Mouse (Mus musculus): ENCODE measurements around the gene Gm49378.

The Gm49378 gene

DNA sequence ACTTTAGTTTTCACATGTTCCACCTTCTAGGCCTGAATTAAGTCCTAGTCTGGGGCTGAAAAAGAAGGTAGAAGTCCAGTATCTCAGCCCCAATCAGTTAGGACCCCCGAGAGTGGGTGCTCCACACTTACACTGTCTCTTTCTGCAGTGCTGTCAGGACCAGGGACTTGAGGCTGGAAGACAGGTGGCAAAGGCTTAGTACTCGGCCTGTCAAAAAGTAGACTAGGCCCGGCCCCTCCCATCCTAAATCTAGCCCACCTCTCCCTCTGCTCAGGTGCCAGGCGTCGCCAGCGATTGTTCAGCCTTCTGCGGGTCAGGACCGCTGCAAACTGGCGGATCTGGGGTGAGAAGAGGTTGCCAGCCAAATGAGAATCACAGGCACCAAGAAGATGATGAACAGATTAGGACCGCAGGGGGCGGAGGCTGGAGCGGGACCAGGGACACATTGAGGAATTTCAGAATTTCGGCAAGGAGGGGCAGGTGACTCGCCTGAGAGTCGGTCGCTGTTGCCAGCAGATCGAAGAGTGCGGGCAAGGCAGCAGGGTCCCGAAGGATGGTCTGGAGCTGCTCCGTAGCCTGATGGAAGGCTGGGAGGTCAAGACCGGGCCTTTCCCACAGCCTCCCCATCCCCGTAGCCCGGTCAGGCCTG is 2.7 kb downstream of the Gm49378 start:
- in situ Hi-C loops (cut with MboI, MseI) = no loop called here

DNA sequence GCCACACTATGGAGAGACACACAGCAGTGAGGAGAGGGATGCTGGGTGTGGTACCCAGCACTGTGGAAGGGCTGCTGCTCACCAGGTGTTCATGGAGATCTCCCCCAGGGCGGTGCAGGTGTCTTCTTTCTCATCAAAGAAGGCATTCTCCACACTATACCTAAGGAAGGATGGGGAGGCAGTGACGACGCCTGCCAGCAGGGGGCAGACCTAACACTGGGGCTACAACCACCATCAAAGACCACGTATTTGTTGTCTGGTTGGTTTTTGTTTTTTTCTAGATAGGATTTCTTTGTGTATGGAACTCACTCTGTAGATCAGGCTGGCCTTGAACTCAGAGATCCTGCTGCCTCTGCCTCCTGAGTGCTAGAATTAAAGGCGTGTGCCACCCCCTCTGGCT is 8.4 kb downstream of the Gm49378 start:
- in situ Hi-C loops (cut with MboI, MseI) = no loop called here

DNA sequence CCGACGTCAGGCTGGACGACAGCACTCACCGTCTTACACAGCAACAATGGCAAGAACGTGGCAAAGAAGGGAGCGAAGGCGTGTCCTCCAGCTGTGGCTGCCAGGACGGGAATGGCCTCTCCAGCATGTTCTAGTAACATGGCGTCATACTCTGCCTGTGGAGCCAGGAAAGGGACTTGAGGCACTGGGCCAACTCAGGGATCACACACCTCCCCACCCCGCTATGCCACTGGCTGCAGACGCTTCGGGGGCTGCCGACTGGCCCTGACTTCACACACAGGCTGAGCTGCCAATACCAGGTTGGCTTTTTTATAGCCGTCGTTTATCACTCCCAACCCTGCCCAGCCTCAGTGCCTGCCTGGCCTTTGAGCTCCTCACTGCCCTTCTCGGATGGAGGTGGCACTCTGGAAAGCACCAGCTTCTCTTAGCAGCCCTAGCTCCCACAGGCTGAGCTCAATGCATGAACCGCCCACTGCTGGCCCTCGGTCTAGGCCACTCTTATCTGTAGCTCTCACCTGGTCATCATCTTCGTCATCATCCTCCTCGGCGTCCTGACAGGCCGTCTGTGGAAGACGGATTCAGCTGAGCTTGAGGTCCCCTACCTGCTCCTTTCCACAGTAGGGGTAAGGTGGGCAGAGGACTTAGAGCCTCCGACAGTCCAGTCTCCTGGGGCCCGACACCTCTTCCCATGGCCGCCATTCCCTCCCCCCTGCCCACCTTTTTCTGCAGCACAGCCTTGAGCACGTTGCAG is 9.4 kb downstream of the Gm49378 start:
- in situ Hi-C loops (cut with MboI, MseI) = no loop called here

DNA sequence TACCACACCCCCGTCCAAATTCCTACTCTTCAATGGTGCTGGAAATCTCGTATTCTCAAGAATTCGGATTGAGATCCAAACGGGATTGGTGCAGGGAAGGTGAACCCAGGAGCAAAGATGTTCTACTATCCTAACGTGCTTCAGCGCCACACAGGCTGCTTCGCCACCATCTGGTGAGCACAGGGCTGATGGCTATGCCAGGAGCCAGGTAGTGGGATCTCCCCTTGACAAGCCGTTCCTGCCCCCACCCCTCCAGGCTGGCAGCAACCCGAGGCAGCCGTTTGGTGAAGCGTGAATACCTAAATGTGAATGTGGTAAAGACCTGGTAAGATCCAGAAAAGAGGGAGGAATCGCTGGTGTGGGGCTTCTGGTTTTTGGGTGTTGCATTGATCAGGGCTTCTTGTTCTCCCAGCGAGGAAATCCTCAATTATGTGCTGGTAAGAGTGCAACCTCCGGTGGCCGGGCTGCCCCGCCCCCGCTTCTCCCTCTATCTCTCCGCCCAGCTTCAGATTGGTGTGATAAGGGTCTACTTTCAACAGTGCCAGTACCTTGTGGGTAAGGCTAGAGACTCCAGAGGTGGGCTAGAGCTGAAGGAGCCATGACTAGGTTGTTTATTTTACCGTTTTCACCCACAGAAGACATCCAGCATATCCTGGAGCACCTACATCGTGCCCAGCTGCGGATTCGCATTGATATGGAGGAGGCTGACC is 19.1 kb downstream of the Gm49378 start:
- in situ Hi-C loops (cut with MboI, MseI) = no loop called here

DNA sequence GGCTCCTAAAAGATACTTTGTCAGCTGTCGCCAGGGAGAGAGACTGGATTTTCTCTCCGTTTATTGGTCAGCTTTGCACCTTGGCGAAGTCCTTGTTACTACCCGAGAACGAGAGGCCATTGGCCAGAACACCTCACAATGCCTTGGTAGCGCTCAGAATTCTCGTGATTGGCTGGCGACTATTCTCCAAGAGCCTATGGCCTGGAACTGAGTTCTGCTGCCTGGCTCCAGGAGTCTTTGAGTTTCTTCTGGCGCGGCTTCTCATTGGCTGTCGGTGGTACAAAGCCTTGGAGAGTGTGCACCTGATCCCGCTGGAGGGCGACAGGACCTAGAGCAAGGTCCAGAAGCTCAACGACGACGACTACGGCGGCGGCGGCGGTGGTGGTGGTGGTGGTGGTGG is 19.9 kb downstream of the Gm49378 start, which contains the start of gene Rec8:
Rec8 (plus strand) TSS at position 216 of the 400 bp plus-strand sequence.
- in situ Hi-C loops (cut with MboI, MseI) = no loop called here

DNA sequence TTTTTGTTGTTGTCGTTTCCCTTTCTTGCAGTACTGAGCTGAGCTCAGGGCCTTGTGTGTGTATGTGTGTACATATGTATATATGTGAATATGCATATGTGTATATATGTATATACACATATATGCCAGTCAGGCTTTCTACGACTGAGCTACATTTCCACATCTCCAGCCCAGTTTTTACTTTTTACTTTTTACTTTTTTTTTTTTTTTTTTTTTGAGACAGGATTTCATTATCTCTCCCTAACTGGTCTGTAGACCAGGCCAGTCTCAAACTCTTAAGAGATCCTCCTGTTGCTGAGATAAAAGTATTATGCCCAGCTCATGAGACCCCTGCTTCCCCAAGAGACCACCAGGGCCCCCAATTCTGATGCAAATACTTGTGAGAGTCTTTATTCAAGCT is 20.9 kb downstream of the Gm49378 start:
- in situ Hi-C loops (cut with MboI, MseI) = no loop called here

DNA sequence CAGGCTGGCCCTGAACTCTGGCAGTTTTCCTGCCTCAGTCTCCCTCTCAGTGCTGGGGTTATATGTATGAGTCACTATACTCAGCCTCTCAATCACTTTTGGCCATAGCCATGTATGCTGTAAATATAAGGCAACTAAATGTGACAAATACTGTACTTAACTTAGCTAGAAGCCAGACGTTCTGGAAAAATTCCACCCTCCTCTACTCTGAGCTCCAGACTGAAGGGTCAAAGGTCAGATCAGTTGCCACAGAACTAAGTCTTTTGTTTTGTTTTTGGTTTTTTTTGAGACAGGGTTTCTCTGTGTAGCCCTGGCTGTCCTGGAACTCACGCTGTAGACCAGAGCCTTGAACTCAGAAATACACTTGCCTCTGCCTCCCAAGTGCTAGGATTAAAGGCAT is 21.8 kb downstream of the Gm49378 start:
- in situ Hi-C loops (cut with MboI, MseI) = no loop called here

DNA sequence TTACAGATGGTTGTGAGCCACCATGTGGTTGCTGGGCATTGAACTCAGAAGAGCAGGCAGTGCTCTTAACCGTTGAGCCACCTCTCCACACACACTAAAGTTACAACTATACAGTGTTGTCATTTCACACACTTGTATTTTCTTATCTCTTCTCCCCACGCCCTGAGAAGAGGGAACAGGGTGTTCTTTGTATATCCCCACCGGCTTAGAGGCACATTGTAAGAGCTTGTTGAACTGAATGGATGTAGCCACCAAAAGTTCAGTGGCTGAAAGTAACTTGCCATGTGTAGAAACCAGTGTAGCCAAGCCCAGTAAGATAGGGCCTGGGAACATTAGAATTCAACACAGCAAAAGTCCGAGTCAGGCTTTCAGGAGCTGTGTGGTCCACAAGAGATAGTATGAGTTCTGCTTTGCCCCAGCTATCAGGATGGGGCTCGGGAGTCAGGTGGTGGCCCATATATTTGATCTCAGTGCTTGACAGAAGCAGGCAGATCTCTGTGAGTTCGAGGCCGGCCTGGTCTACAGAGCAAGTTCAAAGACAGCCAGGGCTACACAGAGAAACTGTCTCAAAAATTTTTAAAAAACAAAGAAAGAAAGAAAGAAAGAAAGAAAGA is 23.0 kb downstream of the Gm49378 start:
- in situ Hi-C loops (cut with MboI, MseI) = no loop called here

DNA sequence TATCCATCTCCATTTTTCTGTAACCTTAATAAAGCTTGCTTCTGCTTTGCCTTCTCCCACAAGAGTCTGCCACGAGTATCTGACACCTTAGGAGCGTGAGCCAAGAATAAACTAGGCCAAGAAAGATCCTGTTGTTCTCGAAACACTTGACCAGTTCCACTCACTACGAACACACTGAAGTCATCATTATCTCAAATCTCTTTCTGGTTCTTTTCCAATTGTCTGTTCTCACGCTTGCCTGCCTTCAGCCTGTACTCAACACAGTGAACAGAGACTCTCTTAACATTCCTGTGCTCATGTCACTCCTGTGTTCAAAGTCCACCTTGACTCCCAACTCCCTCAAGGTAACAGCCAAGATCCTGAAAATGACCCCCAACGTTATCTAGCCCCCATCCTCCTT is 24.3 kb downstream of the Gm49378 start:
- in situ Hi-C loops (cut with MboI, MseI) = no loop called here

DNA sequence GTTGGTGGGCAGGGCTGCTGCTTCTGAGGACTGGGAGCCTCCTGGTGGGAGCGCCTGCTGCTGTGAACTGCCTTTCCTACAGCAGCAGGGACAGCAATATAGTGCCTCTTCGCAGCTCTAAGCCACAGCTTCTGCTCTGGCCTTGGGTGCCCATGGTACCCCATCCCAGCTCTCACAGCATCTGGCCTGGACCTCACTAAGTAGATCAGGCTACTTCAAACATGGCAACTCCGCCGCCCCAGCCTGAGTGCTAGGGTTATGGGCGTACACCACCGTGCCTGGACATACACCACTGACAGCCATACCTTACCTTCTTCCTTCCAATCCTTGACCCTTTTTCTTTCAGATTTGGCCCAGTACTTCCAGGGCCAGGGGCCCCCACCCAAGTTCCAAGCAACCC is 29.4 kb downstream of the Gm49378 start:
- in situ Hi-C loops (cut with MboI, MseI) = no loop called here

DNA sequence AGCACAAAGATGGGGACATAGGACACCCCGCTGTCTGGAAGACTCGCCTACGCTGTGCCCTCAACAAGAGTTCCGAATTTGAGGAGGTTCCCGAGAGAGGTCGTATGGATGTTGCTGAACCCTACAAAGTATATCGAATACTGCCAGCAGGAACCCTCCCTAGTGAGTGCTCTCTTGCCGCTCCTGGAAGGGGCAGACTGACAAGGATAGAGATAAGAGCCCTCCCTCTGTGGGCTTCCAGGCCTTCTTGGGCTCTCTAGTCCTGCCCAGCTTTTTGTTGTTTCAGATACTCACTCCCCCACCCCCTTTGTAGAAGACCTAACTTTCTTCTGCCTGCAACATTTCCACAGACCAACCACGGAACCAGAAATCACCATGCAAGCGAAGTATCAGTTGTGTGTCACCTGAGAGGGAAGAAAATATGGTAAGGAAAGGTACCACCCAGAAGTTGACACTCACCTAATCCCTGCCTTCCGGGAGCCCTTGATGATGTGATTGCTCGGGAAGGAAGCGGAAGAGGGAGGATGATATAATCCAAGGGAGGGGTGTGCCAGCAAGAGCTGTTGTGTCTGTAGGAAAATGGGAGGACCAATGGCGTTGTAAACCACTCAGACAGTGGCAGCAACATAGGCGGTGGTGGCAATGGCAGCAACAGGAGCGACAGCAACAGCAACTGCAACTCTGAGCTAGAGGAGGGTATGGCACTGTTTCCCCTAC is 31.8 kb downstream of the Gm49378 start:
- in situ Hi-C loops (cut with MboI, MseI) = no loop called here

DNA sequence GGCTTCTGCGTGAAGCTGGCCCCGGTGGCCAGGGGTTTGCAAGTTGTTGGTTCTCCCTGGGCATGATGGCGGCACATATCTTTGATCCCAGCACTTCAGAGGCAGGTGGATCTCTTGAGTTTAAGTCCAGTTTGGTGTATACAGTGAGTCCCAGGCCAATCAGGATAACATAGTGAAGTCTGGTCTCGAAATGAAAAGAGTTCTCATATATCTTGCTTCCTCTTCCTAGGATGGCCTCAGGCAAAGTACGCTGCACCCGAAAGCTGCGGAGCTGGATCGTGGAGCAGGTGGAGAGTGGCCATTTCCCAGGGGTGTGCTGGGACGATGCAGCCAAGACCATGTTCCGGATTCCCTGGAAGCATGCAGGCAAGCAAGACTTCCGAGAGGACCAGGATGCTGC is 32.9 kb downstream of the Gm49378 start:
- in situ Hi-C loops (cut with MboI, MseI) = no loop called here

DNA sequence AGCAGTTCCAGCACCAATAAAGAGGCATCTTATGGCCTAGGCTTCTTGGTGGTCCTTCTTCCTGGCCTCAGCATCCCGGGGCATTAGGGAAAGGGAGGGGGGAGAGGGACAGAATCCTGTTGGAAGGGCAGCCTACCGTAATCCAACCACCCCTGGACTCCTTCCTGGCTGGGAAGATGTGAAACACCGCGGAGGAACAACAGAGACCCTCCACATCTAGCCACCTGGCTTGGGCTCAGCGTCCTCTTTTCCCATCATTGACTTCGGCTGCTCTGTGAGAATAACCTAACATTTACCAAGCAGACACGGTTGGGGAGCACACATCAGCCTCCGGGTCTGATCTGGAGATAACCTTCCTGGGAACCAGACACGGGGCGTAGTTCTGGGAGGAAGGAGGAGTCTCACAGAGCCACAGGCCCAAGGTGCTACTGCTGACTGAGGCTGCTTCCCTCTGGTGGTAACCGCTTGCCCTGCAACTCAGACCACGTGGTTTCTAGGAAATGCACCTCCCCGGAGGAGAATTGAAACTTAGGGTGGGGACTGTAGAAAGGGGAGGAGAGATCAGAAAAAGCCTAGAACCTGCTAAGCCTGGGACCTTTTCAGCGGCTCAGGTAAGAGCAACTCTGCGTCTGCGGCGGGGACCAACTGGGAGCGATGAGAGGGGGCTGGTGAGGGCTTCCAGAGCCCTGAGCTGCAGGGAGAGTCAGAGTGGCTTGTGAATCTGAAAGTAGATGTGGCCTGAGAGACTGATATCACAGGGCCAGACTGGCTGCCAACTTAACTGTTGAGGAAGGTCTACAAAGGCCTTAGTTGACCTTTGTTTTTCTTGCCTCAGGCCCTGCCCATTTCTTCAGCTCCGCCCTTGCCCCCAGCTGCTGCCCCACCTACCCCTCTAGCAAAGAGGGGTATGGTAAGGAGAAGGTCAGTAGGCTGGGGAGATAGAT is 33.8 kb downstream of the Gm49378 start:
- in situ Hi-C loops (cut with MboI, MseI) = no loop called here

DNA sequence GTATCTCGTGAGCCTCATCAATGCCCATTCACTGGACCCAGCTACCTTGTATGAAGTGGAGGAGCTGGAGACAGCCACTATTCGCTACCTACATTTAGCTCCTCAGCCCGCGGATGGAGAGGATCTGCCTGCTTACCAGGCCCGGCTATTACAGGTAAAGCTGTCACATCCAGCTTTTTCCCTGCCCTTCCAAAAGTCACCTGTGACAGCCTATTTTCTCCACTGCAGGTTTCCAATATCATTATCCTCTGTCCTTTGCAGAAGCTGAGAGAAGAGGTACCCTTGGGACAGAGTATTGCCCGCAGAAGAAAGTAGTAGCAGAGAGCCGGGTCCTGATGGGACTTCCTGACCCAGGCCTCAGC is 34.4 kb downstream of the Gm49378 start, which contains the start of gene Irf9:
Irf9 (plus strand) TSS at position 301 of the 362 bp plus-strand sequence.
- in situ Hi-C loops (cut with MboI, MseI) = no loop called here

DNA sequence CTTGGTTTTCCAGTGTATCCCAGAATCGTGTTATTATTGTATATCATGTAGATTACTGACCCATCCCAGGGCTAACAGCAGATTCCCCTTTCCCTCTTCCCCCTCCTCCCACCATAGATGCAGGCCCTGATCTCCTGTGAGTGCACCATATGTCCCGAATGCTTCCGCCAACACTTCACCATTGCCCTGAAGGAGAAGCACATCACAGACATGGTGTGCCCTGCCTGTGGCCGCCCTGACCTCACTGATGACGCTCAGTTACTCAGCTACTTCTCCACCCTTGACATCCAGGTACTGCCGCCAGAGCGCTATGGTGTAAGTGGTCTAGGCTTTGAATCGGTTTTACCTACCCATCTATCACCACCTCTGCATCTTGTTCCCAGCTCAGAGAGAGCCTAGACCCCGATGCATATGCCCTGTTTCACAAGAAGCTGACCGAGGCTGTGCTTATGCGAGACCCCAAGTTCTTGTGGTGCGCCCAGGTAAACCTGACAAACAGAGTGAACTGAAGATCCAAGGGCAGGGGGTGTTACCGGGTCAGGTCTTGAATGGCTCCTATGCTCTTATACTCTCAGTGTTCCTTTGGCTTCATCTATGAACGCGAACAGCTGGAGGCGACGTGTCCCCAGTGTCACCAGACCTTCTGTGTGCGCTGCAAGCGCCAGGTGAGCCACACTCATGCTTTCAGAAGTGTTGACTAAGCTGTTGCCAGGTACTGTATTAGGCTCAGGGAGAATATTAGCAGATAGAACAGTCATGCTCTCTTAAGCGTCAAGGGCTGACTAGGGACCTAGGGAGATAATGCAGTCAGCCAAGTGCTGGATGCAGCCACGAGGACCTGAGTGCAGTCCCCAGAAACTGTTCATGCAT is 38.9 kb downstream of the Gm49378 start:
- in situ Hi-C loops (cut with MboI, MseI) = no loop called here

DNA sequence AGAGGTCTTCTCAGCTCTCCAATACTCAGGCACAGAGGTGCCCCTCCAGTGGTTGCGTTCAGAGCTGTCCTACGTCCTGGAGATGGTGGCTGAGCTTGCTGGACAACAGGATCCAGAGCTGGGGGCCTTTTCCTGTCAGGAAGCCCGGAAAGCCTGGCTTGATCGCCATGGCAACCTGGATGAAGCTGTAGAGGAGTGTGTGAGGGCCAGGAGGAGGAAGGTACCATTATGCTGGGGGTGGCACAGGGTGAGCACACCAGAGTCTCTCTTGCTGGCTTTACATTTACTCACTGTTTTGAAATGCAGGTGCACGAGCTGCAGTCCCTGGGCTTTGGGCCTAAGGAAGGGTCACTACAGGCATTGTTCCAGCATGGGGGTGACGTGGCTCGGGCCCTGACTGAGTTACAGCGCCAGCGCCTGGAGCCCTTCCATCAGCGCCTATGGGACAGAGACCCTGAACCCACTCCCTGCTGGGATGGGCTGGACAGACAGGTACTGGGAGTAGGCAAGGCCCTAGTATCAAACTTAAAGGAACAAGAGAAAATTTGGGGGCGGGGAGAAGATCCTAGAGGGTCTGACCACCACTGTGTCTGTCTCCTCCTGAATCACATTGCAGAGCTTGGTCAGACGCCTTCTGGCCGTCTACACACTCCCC is 41.5 kb downstream of the Gm49378 start:
- in situ Hi-C loops (cut with MboI, MseI) = no loop called here

DNA sequence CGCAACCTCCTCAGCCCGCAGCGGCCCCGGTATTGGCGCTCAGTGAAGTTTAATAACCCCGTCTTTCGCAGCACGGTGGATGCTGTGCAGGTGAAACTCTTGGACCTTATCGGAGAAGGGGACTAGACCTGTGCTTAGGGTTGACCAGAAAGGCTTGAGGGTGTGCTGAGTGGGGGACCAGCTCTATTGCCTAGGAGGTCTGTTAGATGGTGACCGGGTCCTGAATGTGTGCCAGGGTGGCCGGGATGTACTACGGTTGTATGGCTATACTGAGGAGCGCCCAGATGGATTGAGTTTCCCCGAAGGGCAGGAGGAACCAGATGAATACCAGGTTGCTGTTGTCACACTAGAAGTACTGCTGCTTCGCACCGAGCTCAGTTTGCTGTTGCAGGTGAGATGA is 45.5 kb downstream of the Gm49378 start:
- in situ Hi-C loops (cut with MboI, MseI) = no loop called here

DNA sequence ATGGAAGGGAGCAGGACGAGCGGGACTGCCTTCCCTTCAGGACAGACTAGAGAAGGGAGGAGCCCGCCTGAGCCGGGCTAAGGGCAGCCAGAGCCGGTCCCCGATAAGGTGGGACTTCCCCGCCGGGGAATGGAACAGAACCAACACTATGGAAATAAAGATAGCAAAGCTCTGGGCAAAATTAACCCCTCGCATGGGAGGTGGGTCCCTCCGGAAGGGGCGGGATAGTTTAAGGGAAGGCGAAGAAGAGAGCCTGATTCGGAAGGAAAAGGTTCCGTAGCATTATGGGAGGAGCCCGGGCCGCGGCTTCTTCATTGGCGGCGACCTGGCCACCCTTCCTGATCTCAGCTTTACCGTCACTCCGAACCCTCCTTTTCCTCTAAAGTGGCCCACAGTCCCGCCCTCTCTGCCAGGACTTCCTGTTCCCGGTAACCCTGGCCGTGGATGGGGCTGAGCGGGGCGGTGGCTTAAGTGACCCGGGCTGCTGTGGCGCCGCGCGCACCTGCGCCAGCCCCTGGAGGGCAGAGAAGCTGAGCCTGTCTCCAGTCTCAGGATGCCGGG is 46.3 kb downstream of the Gm49378 start, which contains the start of gene Rnf31:
Rnf31 (plus strand) TSS at position 378 of the 561 bp plus-strand sequence.
- in situ Hi-C loops (cut with MboI, MseI) = no loop called here

All from T-helper 1 cell (primary cell).